Mouse (Mus musculus): ENCODE data around the gene Ice1. TPM values are rescaled to one million over a fixed set of nuclear protein-coding genes. Genes with fewer than 3 reads are reported as not detected.

Gene Ice1
- total and polyA plus RNA-seq, 3 experiments: 24.3 to 30.4 (median 25.7) TPM

GRCm38 (mm10) chr13:70509375-70510016 lies 127.9 kb downstream of the Ice1 start:
- Histone ChIP-seq H3K36me3 (ENCODE audit: control insufficient read depth, insufficient read depth, low read length) (no peaks in the 10 kb centered on the region), H3K79me2 (replicated peaks; ENCODE audit: control insufficient read depth, insufficient read depth, low read length) (no peaks in the 10 kb centered on the region), H3K4me1 (ENCODE audit: control insufficient read depth, insufficient read depth, low read length) (no peaks in the 10 kb centered on the region), H3K4me3 (no peak overlapping the region), H3K27me3 (ENCODE audit: control insufficient read depth, insufficient read depth, low read length) (no peaks in the 10 kb centered on the region), H3K9ac (ENCODE audit: low read depth, low read length) (no peak overlapping the region), H3K27ac (no peak overlapping the region)
- intact Hi-C loops (cut with DNase I): no loop called here
- no peak for DNase-seq
- WGBS: 65% methylated on average over 8 of the region's 8 CpGs
- no peak for TF ChIP-seq CTCF (IDR thresholded peaks at IDR 0.05)
- TF ChIP-seq POLR2A (IDR thresholded peaks at IDR 0.05; ENCODE audit: insufficient read depth, low read depth, low read length): no peak
- no peak for TF ChIP-seq EP300 (IDR thresholded peaks at IDR 0.05; ENCODE audit: insufficient read depth, low read depth, low read length)

- Histone ChIP-seq H3K79me2 (replicated peaks; ENCODE audit: control insufficient read depth, insufficient read depth, low read length) (no peaks in the 10 kb centered on the region), H3K9ac (ENCODE audit: low read depth, low read length) (no peak overlapping the region), H3K36me3 (ENCODE audit: control insufficient read depth, insufficient read depth, low read length) (no peaks in the 10 kb centered on the region), H3K4me3 (no peak overlapping the region), H3K4me1 (ENCODE audit: control insufficient read depth, insufficient read depth, low read length) (no peaks in the 10 kb centered on the region), H3K27me3 (ENCODE audit: control insufficient read depth, insufficient read depth, low read length) (no peaks in the 10 kb centered on the region), H3K27ac (no peak overlapping the region)
- 58% methylated on average over 5 of the region's 5 CpGs for WGBS
- DNase-seq: no peak
- TF ChIP-seq POLR2A (IDR thresholded peaks at IDR 0.05; ENCODE audit: insufficient read depth, low read depth, low read length): no peak
- no peak for TF ChIP-seq CTCF (IDR thresholded peaks at IDR 0.05)
- no peak for TF ChIP-seq EP300 (IDR thresholded peaks at IDR 0.05; ENCODE audit: insufficient read depth, low read depth, low read length)
- intact Hi-C loops (cut with DNase I): no loop called here
These were observed 128.6 kb downstream of the Ice1 start for GRCm38 (mm10) chr13:70508708-70509374.

Other genes starting within 250 kb of the Ice1 start
- not detected for gene Adamts16, start 204.2 kb upstream of the Ice1 start, total RNA-seq (2021)
- gene Adamts16, start 204.2 kb upstream of the Ice1 start, polyA plus RNA-seq (2012; rRNA removed): 0.04 TPM in 1 of 2 replicates, not detected in the other